Comparison of ENCODE assay signal across 21 mouse cellular contexts in the genomic region with DNA sequence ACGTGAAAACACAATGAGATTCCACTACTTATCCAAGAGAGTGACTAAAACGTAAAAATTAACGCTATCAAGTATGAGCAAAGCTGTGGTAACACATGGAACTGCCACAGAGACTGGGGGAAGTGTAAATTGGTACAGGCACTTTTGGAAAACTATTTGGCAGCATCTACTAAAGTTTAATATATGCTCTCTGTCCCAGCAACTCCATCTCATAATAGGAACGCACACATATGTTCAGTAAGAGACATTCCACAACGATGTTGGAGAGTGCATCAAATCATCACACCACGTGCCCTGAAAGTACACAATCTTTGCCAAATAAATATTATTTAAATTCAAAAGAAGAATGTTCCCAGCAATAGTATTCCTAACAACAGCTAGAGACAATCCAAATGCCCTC.
"Had no signal": no experiment of that assay in that cellular context is flagged by ENCODE, and none has a peak within 500 bp of the region (broad histone marks: within the 10 kb centered on the region; RNA-seq: fewer than 3 reads in every experiment).

No protein-coding gene starts in this region.

- DNase-seq: kidney, adult 8-10 months; kidney, postnatal 10 days; kidney, postnatal 36 days; liver; lung, adult 18-20 months; lung, postnatal 14 days; lung, postnatal 4 days; right cerebral cortex, postnatal 25 days; spleen, adult 18-20 months; thymus, postnatal 25 days had no signal

- H3K27me3 ChIP-seq: kidney, embryonic 15.5 days; limb, embryonic 13.5 days; liver, embryonic 12.5 days; liver, embryonic 15.5 days; lung, embryonic 15.5 days; midbrain, embryonic 12.5 days; midbrain, embryonic 15.5 days; neural tube, embryonic 12.5 days; neural tube, embryonic 15.5 days; stomach, embryonic 15.5 days had no signal

- H3K9me3 ChIP-seq: kidney, embryonic 15.5 days; limb, embryonic 10.5 days; limb, embryonic 13.5 days; liver, embryonic 12.5 days; liver, embryonic 15.5 days; lung, embryonic 15.5 days; neural tube, embryonic 15.5 days; stomach, embryonic 15.5 days had no signal

- ATAC-seq: liver, embryonic 12.5 days; midbrain, embryonic 15.5 days had no signal

- H3K4me2 ChIP-seq: kidney, embryonic 15.5 days; limb, embryonic 13.5 days; liver, embryonic 12.5 days; liver, embryonic 15.5 days; lung, embryonic 15.5 days; midbrain, embryonic 12.5 days; midbrain, embryonic 15.5 days; neural tube, embryonic 15.5 days; stomach, embryonic 15.5 days had no signal

- H3K27ac ChIP-seq: kidney, embryonic 15.5 days; limb, embryonic 10.5 days; limb, embryonic 13.5 days; liver, embryonic 12.5 days; liver, embryonic 15.5 days; lung, embryonic 15.5 days; midbrain, embryonic 12.5 days; midbrain, embryonic 15.5 days; neural tube, embryonic 12.5 days; neural tube, embryonic 15.5 days; stomach, embryonic 15.5 days had no signal

- H3K4me3 ChIP-seq: kidney, embryonic 15.5 days; limb, embryonic 10.5 days; limb, embryonic 13.5 days; liver, embryonic 12.5 days; liver, embryonic 15.5 days; lung, embryonic 15.5 days; midbrain, embryonic 12.5 days; midbrain, embryonic 15.5 days; neural tube, embryonic 12.5 days; neural tube, embryonic 15.5 days; stomach, embryonic 15.5 days had no signal

- H3K36me3 ChIP-seq: kidney, embryonic 15.5 days; liver, embryonic 12.5 days; liver, embryonic 15.5 days; lung, embryonic 15.5 days; midbrain, embryonic 15.5 days; neural tube, embryonic 12.5 days; neural tube, embryonic 15.5 days; stomach, embryonic 15.5 days had no signal

- H3K9ac ChIP-seq: kidney, embryonic 15.5 days; limb, embryonic 13.5 days; liver, embryonic 12.5 days; liver, embryonic 15.5 days; lung, embryonic 15.5 days; midbrain, embryonic 12.5 days; midbrain, embryonic 15.5 days; neural tube, embryonic 12.5 days; neural tube, embryonic 15.5 days; stomach, embryonic 15.5 days had no signal

- H3K4me1 ChIP-seq: kidney, embryonic 15.5 days; liver, embryonic 12.5 days; liver, embryonic 15.5 days; stomach, embryonic 15.5 days had no signal
